Mouse (Mus musculus) embryonic facial prominence, embryonic 12.5 days (tissue): ENCODE measurements around the gene Lsamp. TPM values are rescaled to one million over a fixed set of nuclear protein-coding genes. Genes with fewer than 3 reads are reported as not detected.

Experiments
- ATAC-seq: fragments of 200-750 bp; cut with Nextera tagmentation; 2 replicates; pipeline ENCODE4 v1.8.0; 2017; ENCODE audit not compliant: insufficient number of reproducible peaks, insufficient read depth, low FRiP score, low TSS enrichment
- H3K27ac ChIP-seq: fragments of 300-500 bp; sonication (generic); 2 replicates; pipeline ENCODE4 v1.5.1; 2016; ENCODE audit warnings: mild to moderate bottlenecking
- H3K27me3 ChIP-seq: fragments of 300-500 bp; sonication (generic); 2 replicates; pipeline ENCODE4 v1.6.1; 2016; ENCODE audit warnings: mild to moderate bottlenecking, moderate library complexity
- H3K36me3 ChIP-seq: fragments of 300-500 bp; sonication (generic); 2 replicates; pipeline ENCODE4 v1.6.1; 2016; ENCODE audit warnings: mild to moderate bottlenecking
- H3K4me1 ChIP-seq: fragments of 300-500 bp; sonication (generic); 2 replicates; pipeline ENCODE4 v1.6.1; 2016
- H3K4me2 ChIP-seq: fragments of 300-500 bp; sonication (generic); replicated peaks from 2 replicates; pipeline ENCODE4 v1.6.1; 2016; ENCODE audit warnings: mild to moderate bottlenecking, moderate library complexity
- H3K4me3 ChIP-seq: fragments of 300-500 bp; sonication (generic); 2 replicates; pipeline ENCODE4 v1.5.1; 2016; ENCODE audit warnings: mild to moderate bottlenecking
- H3K9ac ChIP-seq: fragments of 300-500 bp; sonication (generic); 2 replicates; pipeline ENCODE4 v1.6.1; 2016; ENCODE audit warnings: mild to moderate bottlenecking, moderate library complexity
- H3K9me3 ChIP-seq: fragments of 300-500 bp; sonication (generic); 2 replicates; pipeline ENCODE4 v1.6.1; 2016; ENCODE audit warnings: mild to moderate bottlenecking, moderate library complexity
- WGBS: fragments of 180-500 bp; shearing (Covaris S2); methylation state at CpG from one replicate; pipeline ENCODE4 v1.1.7; 2016; 5-methylcytosine and 5-hydroxymethylcytosine counted together
- polyA plus RNA-seq: library from polyadenylated mRNA; unstranded; fragments of >200 nt; fragmentation: Nextera tagmentation; extraction: Ambion mirVana; gene quantifications from 2 replicates; pipeline ENCODE4 v1.2.1, GENCODE M21; 2016

The Lsamp gene
- polyA plus RNA-seq, 1 experiment from 2014 or later, result 11.5 TPM

DNA sequence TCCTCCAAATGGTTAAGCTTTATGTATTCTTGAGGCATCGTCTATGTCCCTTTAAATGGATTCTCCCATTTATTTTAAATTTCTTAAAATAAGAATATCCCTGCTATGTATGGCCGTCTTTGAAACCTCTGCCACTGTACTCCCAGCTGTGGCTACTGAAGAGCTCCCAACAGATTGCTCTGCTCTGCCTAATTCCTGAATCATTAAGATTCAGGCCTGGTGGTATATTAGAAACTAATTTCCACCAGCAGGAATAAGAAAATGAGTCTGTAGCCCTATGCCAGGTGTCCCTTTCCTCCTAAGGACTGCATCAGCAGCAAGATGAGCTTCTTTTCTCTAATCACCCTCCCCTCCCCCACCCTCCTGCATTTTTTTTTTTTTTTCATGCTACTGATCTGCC is 1381.0 kb downstream of the Lsamp start:
- no peaks in the 10 kb centered on the region for H3K9me3 ChIP-seq
- no peak overlapping the region for H3K27ac ChIP-seq
- no peak overlapping the region for H3K4me2 ChIP-seq
- no peak overlapping the region for H3K4me3 ChIP-seq
- no peak for ATAC-seq
- no peaks in the 10 kb centered on the region for H3K4me1 ChIP-seq
- no peak overlapping the region for H3K9ac ChIP-seq
- H3K36me3 ChIP-seq, result no peaks in the 10 kb centered on the region
- 66% methylated on average over 2 of the region's 2 CpGs for WGBS
- no peaks in the 10 kb centered on the region for H3K27me3 ChIP-seq

DNA sequence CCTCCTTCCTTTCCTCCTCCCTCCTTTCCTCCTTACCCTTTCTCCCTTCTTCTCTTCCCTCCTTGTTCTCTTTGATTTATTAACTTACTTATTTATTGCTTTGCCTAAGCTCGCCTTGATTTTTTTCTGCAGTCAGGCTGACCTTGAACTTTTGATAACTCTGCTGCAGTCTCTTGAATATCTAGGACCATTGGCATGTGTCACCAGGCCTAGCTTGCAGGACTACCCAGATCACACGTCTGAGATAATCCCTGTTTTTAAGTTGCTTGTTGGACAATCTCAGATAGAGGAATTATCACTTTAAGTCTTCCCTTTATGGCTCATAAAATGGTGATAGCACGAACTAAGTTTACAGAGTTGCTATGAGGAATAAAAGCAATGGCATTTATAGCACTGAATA is 1399.5 kb downstream of the Lsamp start:
- H3K4me2 ChIP-seq, result no peak overlapping the region
- H3K4me1 ChIP-seq, result no peaks in the 10 kb centered on the region
- H3K9ac ChIP-seq, result no peak overlapping the region
- no peak overlapping the region for H3K27ac ChIP-seq
- no peak for ATAC-seq
- H3K27me3 ChIP-seq, result no peaks in the 10 kb centered on the region
- no peaks in the 10 kb centered on the region for H3K36me3 ChIP-seq
- H3K4me3 ChIP-seq, result no peak overlapping the region
- H3K9me3 ChIP-seq, result no peaks in the 10 kb centered on the region
- WGBS, result 74% methylated on average over 3 of the region's 3 CpGs

DNA sequence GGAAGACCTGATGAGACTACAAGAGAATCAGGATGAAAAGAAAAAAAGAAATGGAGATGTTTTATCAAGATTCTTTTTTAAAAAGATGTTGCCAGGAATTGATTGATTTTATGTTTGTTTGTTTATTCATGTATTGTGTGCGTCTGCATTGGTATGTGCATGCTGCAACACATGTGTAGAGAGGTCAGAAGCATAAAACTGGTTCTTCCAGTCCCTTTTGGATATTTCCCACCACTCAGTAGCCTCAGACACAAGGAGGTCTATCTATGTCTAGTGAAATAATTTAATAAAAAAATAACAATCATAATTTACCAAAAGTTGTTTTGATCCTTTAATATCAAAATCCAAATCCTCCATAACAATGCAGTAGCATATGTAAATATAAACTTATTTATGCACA is 1400.1 kb downstream of the Lsamp start:
- Histone ChIP-seq H3K27ac (no peak overlapping the region), H3K9ac (no peak overlapping the region), H3K9me3 (no peaks in the 10 kb centered on the region), H3K27me3 (no peaks in the 10 kb centered on the region), H3K4me3 (no peak overlapping the region), H3K36me3 (no peaks in the 10 kb centered on the region), H3K4me1 (no peaks in the 10 kb centered on the region), H3K4me2 (no peak overlapping the region)
- 70% methylated on average over 1 of the region's 1 CpGs for WGBS
- ATAC-seq, result no peak

DNA sequence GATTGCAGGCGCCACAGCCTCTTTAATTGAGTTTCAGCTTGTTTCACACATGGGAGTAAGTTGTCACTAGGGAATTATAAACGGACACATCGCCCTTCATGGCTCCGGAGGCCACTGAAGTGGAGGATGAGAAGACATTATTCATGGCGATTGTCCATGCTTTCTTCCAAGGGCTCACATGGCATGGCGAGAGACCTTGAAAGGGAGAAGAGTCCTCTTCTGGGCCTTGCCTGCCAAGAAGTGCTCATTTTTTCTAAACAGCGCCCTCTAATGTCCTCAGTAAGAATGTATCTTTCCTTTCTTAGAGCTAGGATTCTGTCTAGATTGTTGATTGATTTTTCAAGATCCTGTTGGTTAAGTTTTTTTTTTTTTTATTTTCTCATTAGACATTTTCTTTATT is 1424.7 kb downstream of the Lsamp start:
- no peak overlapping the region for H3K4me3 ChIP-seq
- ATAC-seq, result no peak
- WGBS, result 62% methylated on average over 7 of the region's 7 CpGs

DNA sequence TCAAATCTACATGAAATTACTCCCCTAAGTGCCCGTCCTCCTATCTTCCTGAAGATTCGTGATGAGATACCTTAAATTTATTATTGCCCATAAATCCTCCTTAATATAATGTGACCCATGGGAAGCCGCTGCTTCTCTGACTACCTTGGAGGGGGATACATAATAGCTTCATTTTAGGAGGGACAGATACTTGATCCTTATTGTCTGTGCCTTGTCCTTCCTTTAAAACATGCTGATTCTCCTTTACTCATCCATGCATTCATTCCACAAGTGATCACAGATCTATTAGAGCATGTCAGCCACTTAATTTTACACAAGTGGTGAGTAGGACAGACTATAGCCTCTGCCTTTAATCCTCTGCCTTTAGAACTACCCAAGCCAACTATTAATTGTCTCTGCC is 1426.5 kb downstream of the Lsamp start:
- Histone ChIP-seq H3K27ac (no peak overlapping the region), H3K27me3 (no peaks in the 10 kb centered on the region), H3K4me2 (no peak overlapping the region), H3K36me3 (no peaks in the 10 kb centered on the region), H3K4me3 (no peak overlapping the region), H3K4me1 (no peaks in the 10 kb centered on the region), H3K9me3 (no peaks in the 10 kb centered on the region), H3K9ac (no peak overlapping the region)
- no peak for ATAC-seq
- 83% methylated on average over 3 of the region's 3 CpGs for WGBS

More for the DNA sequence above, 1424.7 kb downstream of the Lsamp start:
- no peaks in the 10 kb centered on the region for H3K27me3 ChIP-seq
- H3K36me3 ChIP-seq, result no peaks in the 10 kb centered on the region
- H3K9me3 ChIP-seq, result no peaks in the 10 kb centered on the region
- H3K27ac ChIP-seq, result no peak overlapping the region
- no peak overlapping the region for H3K9ac ChIP-seq
- no peaks in the 10 kb centered on the region for H3K4me1 ChIP-seq
- H3K4me2 ChIP-seq, result no peak overlapping the region

DNA sequence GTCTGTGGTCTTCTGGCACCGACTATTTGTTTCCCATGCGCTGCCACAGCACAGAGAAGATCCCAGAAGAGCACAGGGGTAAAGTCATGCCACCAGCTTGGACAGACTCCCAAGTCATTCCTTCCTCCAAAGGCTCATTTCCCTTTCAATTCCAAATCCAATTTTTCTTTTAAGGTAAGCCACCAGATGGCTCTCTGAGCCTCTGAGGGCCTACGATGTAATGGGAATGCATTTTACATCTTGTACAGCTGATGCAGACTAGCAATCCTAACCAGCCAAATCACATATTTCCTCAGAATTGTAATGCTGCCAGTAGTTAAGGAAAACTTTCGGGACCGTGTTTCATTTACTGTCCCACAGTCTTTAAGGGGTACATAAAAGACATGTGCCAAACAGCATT is 1433.2 kb downstream of the Lsamp start:
- Histone ChIP-seq H3K36me3 (no peaks in the 10 kb centered on the region), H3K27me3 (no peaks in the 10 kb centered on the region), H3K4me3 (no peak overlapping the region), H3K9me3 (no peaks in the 10 kb centered on the region), H3K9ac (no peak overlapping the region), H3K4me2 (no peak overlapping the region), H3K4me1 (no peaks in the 10 kb centered on the region), H3K27ac (no peak overlapping the region)
- WGBS, result 79% methylated on average over 5 of the region's 5 CpGs
- no peak for ATAC-seq

DNA sequence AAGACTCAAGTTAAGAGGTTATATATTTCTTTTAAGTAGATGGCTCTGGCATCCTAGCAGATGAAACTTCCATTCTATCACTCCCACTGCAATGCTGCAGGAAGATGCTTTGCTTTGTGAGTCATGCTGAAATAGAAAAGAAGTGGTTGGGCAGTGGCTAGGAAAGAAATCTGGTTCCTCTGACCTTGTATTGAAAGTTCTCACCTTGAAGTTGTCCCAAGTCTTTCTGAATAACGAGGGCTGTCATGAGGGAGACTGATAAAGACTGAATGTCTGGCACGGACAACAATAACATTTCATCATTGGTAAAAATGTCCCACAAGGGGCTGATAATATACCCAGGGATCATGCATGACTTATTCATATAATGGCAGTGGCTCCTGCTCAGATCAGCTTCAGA is 1483.2 kb downstream of the Lsamp start:
- Histone ChIP-seq H3K27me3 (no peaks in the 10 kb centered on the region), H3K9ac (no peak overlapping the region), H3K4me3 (no peak overlapping the region), H3K36me3 (no peaks in the 10 kb centered on the region), H3K4me1 (no peaks in the 10 kb centered on the region), H3K9me3 (no peaks in the 10 kb centered on the region), H3K27ac (no peak overlapping the region), H3K4me2 (no peak overlapping the region)
- WGBS, result 75% methylated on average over 2 of the region's 2 CpGs
- no peak for ATAC-seq

DNA sequence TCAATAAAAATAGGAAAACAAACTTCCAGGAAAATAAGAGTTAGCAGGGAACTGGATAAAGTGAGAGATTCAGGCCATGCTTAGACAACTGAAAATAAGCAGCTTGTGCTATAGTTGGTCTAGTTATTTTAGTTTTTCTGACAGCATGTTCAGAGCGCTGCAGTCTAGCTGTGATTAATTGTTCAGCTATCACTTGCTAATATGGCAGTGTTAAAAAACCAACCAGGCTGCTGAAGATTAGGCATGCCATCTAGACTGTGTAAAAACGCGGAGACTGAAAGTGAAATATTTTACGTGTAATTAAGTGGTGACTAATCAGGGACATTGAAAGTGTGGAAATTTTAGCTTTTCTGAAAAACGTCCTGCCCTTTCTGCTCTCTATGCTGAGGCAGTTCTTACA is 1494.5 kb downstream of the Lsamp start:
- H3K4me2 ChIP-seq, result no peak overlapping the region
- no peak overlapping the region for H3K4me3 ChIP-seq
- H3K36me3 ChIP-seq, result no peaks in the 10 kb centered on the region
- no peak for ATAC-seq
- no peaks in the 10 kb centered on the region for H3K9me3 ChIP-seq
- H3K27ac ChIP-seq, result no peak overlapping the region
- H3K4me1 ChIP-seq, result no peaks in the 10 kb centered on the region
- WGBS, result 81% methylated on average over 5 of the region's 5 CpGs
- H3K9ac ChIP-seq, result no peak overlapping the region
- H3K27me3 ChIP-seq, result no peaks in the 10 kb centered on the region

DNA sequence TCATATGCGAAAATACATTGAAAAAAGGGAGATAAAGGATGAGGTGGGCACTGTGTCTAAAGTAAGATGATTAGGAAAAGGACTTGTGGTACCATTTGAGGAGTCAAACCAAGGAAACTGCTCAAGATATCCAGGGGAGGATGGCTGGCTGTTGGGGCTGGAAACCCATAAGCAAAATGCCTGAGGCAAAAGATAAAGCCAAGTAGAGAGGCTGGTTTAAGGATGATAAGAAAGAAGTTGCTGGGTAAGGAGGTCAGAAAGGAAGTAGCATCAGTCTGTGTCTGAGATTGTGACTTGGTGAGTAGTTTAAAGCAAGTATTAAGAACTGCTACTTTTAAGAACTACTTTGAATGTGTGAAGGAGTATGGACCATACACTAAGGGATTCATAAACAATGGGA is 1497.7 kb downstream of the Lsamp start:
- H3K36me3 ChIP-seq, result no peaks in the 10 kb centered on the region
- H3K4me3 ChIP-seq, result no peak overlapping the region
- H3K27me3 ChIP-seq, result no peaks in the 10 kb centered on the region
- H3K9ac ChIP-seq, result no peak overlapping the region
- no peak for ATAC-seq
- H3K4me1 ChIP-seq, result no peaks in the 10 kb centered on the region
- H3K4me2 ChIP-seq, result no peak overlapping the region
- H3K27ac ChIP-seq, result no peak overlapping the region
- no peaks in the 10 kb centered on the region for H3K9me3 ChIP-seq
- 90% methylated on average over 1 of the region's 1 CpGs for WGBS

DNA sequence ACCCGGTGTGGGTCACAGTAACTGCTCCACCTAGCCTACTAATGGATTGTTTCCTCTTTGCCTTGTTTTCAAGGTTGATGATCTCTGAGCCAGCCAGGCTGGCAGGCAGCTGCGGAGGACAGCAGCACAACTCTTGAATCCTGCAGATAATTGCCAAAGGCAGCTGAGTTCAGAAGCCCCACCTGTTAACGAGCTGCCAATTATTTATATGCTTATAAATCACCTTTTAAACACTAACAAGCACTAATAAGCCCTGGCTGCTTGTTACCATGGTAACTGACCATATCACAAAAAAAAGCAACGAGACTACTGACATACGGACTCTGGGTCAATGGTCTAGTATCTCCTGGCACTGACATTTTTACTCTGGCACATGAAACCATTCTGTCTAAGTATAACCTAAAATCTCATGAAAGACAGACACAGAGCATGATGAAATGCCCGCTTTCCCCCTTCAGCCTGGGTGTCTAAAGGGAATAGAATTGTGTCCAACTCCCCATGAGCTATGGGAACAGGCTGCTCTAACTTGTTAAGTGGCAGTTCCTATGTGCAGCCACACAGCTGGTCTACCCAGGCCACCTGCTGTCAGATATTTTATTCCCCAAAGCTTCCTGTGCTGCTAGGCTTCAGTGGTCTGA is 1526.9 kb downstream of the Lsamp start:
- Histone ChIP-seq H3K4me3 (no peak overlapping the region), H3K4me1 (no peaks in the 10 kb centered on the region), H3K36me3 (no peaks in the 10 kb centered on the region), H3K27ac (no peak overlapping the region), H3K27me3 (no peaks in the 10 kb centered on the region), H3K9me3 (no peaks in the 10 kb centered on the region), H3K4me2 (no peak overlapping the region), H3K9ac (no peak overlapping the region)
- WGBS, result 52% methylated on average over 6 of the region's 6 CpGs
- ATAC-seq, result no peak

DNA sequence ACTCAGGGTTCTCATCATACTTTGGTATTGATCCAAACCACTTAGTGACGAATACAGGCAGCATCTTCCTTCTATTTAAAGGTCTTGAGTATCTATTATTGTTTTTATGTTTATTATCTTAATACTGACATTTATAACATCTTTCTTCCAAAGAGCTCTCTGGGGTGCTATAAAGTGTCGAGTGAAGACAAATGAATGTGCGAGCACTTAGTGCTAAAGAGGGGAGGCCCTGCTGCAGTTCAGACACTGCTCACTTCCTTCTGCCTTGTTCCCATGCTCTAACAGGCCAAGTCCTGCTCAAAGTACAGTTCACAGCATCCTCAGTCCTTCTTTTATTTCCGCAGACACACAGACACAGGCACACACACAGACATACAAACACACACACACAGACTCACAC is 1537.4 kb downstream of the Lsamp start:
- WGBS, result 62% methylated on average over 4 of the region's 4 CpGs
- Histone ChIP-seq H3K27ac (no peak overlapping the region), H3K36me3 (no peaks in the 10 kb centered on the region), H3K9ac (no peak overlapping the region), H3K4me1 (no peaks in the 10 kb centered on the region), H3K4me3 (no peak overlapping the region), H3K27me3 (no peaks in the 10 kb centered on the region), H3K4me2 (no peak overlapping the region), H3K9me3 (no peaks in the 10 kb centered on the region)
- ATAC-seq, result no peak

DNA sequence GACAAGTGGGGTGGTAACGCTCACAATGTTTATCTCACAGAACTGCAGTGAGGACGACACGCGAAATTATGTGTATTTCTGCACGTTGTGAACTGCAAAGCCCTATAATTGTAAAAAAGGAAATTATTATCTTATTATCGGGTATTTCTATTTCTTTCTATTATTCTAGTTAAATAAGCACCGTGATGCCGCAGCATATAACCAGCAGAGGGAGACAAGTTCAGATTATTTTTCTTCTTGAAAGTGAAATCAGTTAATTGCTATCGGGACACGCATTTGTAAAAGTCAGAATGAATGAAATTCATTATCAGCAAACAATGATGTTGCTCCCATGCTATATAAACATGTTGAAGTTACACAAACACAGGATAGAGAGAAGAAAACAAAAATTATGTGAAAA is 1540.1 kb downstream of the Lsamp start:
- Histone ChIP-seq H3K36me3 (no peaks in the 10 kb centered on the region), H3K4me3 (no peak overlapping the region), H3K4me1 (no peaks in the 10 kb centered on the region), H3K27ac (no peak overlapping the region), H3K9me3 (no peaks in the 10 kb centered on the region), H3K27me3 (no peaks in the 10 kb centered on the region), H3K4me2 (no peak overlapping the region), H3K9ac (no peak overlapping the region)
- no peak for ATAC-seq
- WGBS, result 65% methylated on average over 10 of the region's 10 CpGs
